Mouse (Mus musculus) heart, postnatal 36 days (tissue): Measurements from ENCODE around the gene Sept9. TPM values are rescaled to one million over a fixed set of nuclear protein-coding genes. Genes with fewer than 3 reads are reported as not detected.

Experiments used
- DNase-seq, 2 experiments: peaks; one replicate each; pipeline ENCODE4 v3.0.0; 2021 to 2022
- intact Hi-C: fragments of 180-260 bp; cut with DNase I; formaldehyde crosslinking; loops from one replicate; pipeline ENCODE4 v1.15.1; 2025
- total RNA-seq, 2 experiments: library from RNA; stranded (reverse); gene quantifications; 2 replicates each; pipeline ENCODE4 v1.2.3; 2021

Gene Sept9
- total RNA-seq, 2 experiments from 2014 or later: 28.6 to 37.1 TPM

GRCm38 (mm10) chr11:117174924-117175323 is 24.5 kb upstream of the Sept9 start:
- intact Hi-C loops: no loop called here
- peak in 1 of 2 experiments; percentile 59 for DNase-seq

- intact Hi-C loops: no loop called here
Measured at GRCm38 (mm10) chr11:117175472-117175871, 24.0 kb upstream of the Sept9 start.

GRCm38 (mm10) chr11:117176304-117176703 is 23.2 kb upstream of the Sept9 start:
- intact Hi-C loops: loop anchor here (2.0 kb wide), 2 partner anchors 184 to 258 kb away; partner anchors contain the start of gene Mgat5b

More at GRCm38 (mm10) chr11:117175472-117175871, 24.0 kb upstream of the Sept9 start:
- DNase-seq: no peak

GRCm38 (mm10) chr11:117176900-117177299 is 22.6 kb upstream of the Sept9 start:
- no peak for DNase-seq
- intact Hi-C loops: loop anchor here (1.0 to 2.0 kb wide), 3 partner anchors 105 to 258 kb away; partner anchors contain the start of gene Mgat5b

More at GRCm38 (mm10) chr11:117176304-117176703, 23.2 kb upstream of the Sept9 start:
- no peak for DNase-seq

- intact Hi-C loops: loop anchor here (1.0 to 2.0 kb wide), 3 partner anchors 105 to 259 kb away; partner anchors contain the start of gene Mgat5b
- DNase-seq: peak; percentile 93 to 97
Measured at GRCm38 (mm10) chr11:117177303-117177979, 22.0 kb upstream of the Sept9 start.

GRCm38 (mm10) chr11:117179902-117180301 is 19.6 kb upstream of the Sept9 start:
- DNase-seq: no peak
- intact Hi-C loops: loop anchor here (5.0 kb wide), 1 partner anchor 293 kb away; no protein-coding TSS in a partner anchor

- intact Hi-C loops: loop anchor here (5.0 kb wide), 1 partner anchor 296 kb away; no protein-coding TSS in a partner anchor
Measured at GRCm38 (mm10) chr11:117182808-117183207, 16.7 kb upstream of the Sept9 start.

GRCm38 (mm10) chr11:117183299-117183698 is 16.2 kb upstream of the Sept9 start:
- DNase-seq: no peak
- intact Hi-C loops: loop anchor here (5.0 kb wide), 1 partner anchor 296 kb away; no protein-coding TSS in a partner anchor

More at GRCm38 (mm10) chr11:117182808-117183207, 16.7 kb upstream of the Sept9 start:
- no peak for DNase-seq

- intact Hi-C loops: loop anchor here (5.0 kb wide), 1 partner anchor 297 kb away; no protein-coding TSS in a partner anchor
- DNase-seq: no peak
Measured at GRCm38 (mm10) chr11:117183841-117184240, 15.6 kb upstream of the Sept9 start.

GRCm38 (mm10) chr11:117185076-117185933 is 14.2 kb upstream of the Sept9 start:
- no peak for DNase-seq
- intact Hi-C loops: no loop called here

- no peak for DNase-seq
- intact Hi-C loops: no loop called here
Measured at GRCm38 (mm10) chr11:117191524-117191923, 7.9 kb upstream of the Sept9 start.

GRCm38 (mm10) chr11:117194475-117194937 is 5.0 kb upstream of the Sept9 start:
- no peak for DNase-seq
- intact Hi-C loops: no loop called here

- intact Hi-C loops: no loop called here
- no peak for DNase-seq
Measured at GRCm38 (mm10) chr11:117195616-117196015, 3.8 kb upstream of the Sept9 start.

- intact Hi-C loops: no loop called here
- DNase-seq: no peak
Measured at GRCm38 (mm10) chr11:117196681-117197080, 2.8 kb upstream of the Sept9 start.

- DNase-seq: no peak
- intact Hi-C loops: no loop called here
Measured at GRCm38 (mm10) chr11:117198122-117198521, 1.3 kb upstream of the Sept9 start.

- DNase-seq: no peak
- intact Hi-C loops: no loop called here
Measured at GRCm38 (mm10) chr11:117201846-117202245, 2.4 kb downstream of the Sept9 start.

GRCm38 (mm10) chr11:117204606-117205005 is 5.1 kb downstream of the Sept9 start:
- no peak for DNase-seq
- intact Hi-C loops: no loop called here

GRCm38 (mm10) chr11:117205042-117205441 is 5.6 kb downstream of the Sept9 start:
- no peak for DNase-seq
- intact Hi-C loops: no loop called here

GRCm38 (mm10) chr11:117205447-117205846 is 6.0 kb downstream of the Sept9 start:
- intact Hi-C loops: no loop called here
- DNase-seq: no peak

GRCm38 (mm10) chr11:117207436-117207835 is 8.0 kb downstream of the Sept9 start:
- DNase-seq: no peak
- intact Hi-C loops: no loop called here

GRCm38 (mm10) chr11:117208151-117208673 is 8.8 kb downstream of the Sept9 start:
- intact Hi-C loops: no loop called here
- DNase-seq: no peak
